Mouse (Mus musculus) natural killer cell, adult 2 months (primary cell): ENCODE data around the gene Olfr619.

Source experiments
- DNase-seq, 2 experiments: peaks; one replicate each; pipeline ENCODE4 v3.0.0; 2022; ENCODE audit warnings: low spot score in 2 of 2

Gene Olfr619

GRCm38 (mm10) chr7:103600275-103600674, at the start of gene Olfr619:
Olfr619 (plus strand) TSS chr7:103600575.
- DNase-seq = no peak

DNA sequence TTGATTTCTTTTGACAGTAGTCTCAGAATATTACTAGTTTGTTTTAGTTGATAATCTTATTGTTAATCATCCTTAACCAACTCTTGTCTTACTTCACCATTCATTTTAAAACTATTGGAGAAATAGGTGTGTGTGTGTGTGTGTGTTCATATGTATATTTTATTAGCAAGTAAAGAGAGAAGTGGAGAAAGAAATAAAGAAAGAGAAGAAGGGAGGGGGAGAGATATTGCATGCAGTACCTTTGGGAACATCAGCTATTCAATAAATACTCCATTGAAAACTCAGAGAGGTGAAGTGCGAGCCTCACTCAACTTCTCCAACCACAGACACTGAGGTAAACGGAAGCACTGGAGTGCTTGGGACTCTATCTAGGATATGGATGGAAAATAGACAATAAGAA, 44.6 kb upstream of the Olfr619 start, which contains the start of gene Olfr615:
TSS of gene Olfr615 (plus strand) at position 301 of the 400 bp plus-strand sequence.
- DNase-seq = no peak

GRCm38 (mm10) chr7:103569043-103569442, 31.3 kb upstream of the Olfr619 start, which contains the start of gene Olfr616:
Olfr616 (minus strand) TSS chr7:103569143.
- no peak for DNase-seq

DNA sequence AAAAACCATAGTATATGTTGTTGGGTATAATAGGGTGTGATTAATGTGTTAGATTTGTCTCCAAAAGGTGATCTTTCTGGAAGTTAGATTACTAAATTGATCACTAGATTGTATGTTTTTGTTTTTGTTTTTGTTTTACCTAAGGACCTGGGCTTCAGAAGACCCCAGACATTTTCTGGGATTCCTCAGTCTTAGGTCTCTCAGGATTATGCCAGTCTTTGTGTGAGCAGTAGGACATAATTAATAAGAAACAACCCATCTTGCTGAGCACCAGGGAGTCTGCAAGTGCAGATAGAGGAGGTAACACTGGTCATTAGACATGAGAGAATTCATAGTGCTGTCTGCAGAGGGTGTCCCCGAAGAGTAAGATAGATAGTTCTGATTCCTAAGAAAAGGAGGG, 27.6 kb upstream of the Olfr619 start, which contains the start of gene Olfr617:
TSS of gene Olfr617 (plus strand) at position 301 of the 400 bp plus-strand sequence.
- no peak for DNase-seq

- no peak for DNase-seq
Measured at GRCm38 (mm10) chr7:103589803-103590202, 10.6 kb upstream of the Olfr619 start, which contains the start of gene Olfr618. Olfr618 (plus strand) TSS chr7:103590103.

- DNase-seq = no peak
Measured at GRCm38 (mm10) chr7:103607425-103607824, 7.0 kb downstream of the Olfr619 start.

DNA sequence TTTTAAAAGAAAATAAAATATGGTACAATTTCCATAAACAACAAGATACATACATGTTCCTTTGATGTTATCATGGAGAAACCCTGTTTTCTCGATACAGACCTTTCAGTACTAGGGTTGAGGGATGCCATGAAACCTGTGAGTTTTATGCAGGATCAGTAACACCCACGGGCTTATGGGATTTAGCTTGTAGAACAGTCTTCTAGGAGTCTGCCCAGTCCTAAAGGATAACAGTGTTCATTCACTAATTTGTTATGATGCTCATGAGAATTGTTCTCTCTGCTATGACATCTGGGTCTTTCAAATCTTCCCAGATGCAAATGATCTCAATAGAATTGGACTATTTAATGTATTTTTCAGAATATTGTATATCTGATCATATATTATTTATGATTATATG, 12.1 kb downstream of the Olfr619 start, which contains the start of gene Olfr620:
TSS of gene Olfr620 (minus strand) at position 101 of the 400 bp plus-strand sequence.
- no peak for DNase-seq

- no peak for DNase-seq
Measured at GRCm38 (mm10) chr7:103636795-103637194, 36.4 kb downstream of the Olfr619 start.

DNA sequence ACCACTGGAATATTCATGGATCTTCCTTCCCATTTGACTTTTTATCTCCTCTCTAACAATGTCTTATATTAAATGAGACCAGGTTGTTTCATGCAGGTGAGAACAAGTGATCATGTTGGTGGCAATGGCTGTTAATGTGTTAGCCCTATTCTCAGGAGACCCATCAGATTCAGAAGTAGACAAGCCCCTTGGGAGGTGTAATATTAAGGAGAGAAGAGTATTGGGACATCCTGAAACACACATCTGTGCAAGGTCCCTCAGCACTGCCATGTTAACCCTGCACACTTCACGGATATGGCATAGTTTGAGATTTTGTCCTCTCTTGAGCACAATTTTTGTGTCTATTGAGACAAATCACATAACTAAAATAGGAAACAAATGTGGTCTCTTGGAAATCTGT, 42.2 kb downstream of the Olfr619 start, which contains the start of gene Olfr622:
TSS of gene Olfr622 (minus strand) at position 101 of the 400 bp plus-strand sequence.
- no peak for DNase-seq

DNA sequence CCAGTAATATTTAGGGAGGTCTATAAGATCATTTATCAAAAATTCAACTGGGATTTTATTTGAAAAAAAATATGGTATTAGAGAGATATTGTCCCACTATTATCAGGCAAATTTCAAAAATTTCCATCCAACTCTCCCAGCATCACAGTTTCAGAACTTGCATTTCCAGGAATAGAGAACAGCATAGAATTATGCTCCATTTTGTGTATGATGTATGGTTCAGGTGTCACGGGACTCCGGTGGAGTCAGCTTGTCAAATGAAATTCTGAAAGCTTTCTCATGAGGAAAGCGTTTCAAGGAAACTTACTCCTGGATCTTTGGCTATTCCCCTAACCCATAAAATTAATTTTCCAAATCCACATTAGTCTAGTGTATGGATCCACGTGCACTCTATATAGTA, 43.7 kb downstream of the Olfr619 start:
- DNase-seq = no peak
